Mouse (Mus musculus): Measurements from ENCODE around the gene Clec10a.
A peak's percentile ranks its signal among the peaks of the same experiment; 100 is the strongest.

The Clec10a gene

DNA sequence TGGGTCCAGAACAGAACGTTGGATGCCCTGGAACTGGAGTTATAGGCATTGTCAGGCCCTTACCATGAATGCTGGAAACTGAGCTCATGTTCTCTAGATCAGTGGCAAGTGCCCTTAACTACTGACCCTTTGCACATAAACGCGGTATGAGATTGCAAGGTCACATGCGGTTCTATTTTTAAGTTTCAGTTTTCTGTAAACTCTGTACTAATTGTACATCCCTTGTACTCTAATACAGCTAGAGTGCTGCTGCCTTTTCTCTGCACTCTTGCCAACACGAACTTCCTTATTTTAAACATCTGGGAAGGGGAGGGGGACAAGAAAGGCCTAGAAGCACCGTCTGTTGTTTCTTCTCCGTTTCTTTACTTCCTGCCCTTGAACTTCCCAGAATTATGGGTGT, 29.1 kb downstream of the Clec10a start:
- no peak for DNase-seq

DNA sequence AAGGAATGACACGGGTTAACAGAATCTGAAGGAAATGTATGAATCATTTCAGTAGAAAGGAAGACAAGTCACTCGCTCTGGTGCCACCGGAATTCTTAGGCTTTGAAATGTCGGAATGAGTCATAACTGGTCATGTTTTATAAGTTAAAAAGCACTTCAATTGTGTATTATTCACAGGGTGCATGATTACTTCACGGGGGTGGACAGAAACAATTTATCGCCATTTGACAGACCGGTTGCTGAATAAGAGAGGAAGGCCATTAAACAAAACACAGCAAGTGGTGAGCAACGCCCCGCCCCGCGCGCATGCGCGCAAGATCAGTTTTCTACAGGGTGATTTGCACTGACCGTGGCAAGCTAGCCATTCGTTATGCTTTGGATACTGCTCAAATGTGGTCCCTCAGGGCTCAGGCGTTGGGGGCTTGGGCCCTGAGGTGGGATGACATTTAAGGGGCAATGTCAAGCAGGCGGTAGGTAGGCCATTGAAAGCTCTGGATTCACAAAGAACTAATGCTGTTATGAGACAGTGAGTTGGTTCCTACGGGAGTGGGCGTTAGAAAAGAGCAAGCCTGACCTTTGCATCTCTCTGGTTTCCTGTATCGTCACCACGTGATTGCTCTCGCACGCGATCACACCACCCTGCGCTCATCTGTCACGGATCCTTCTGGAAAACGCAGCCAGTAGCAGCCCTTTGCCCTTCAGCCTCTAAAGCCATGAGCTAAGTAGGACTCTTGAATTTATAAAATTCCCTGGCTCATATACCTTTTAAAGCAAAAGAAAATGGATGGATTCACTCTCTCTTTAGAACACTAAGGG, 33.5 kb downstream of the Clec10a start:
- DNase-seq = no peak

DNA sequence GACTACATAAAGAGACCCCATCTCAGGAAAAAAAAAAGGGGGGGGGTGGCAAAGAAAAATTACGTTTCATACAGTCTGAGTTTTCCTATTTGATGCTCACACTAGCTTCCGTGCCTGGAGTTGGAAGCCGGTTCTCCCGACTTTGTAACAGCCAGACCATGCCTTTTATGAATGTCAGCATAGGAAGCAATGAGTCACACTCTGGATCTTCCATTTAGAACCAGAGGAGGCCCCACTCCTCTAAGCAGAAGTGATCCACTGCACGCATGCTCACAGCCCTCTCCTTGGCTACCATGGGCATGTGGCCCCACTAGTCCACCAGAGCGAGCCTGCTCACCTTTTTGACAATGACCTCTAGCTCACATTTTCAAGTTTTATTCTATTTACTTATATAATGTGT, 35.2 kb downstream of the Clec10a start:
- DNase-seq = no peak

- DNase-seq = no peak
These were observed 36.2 kb downstream of the Clec10a start for GRCm38 (mm10) chr11:70192157-70192556.

DNA sequence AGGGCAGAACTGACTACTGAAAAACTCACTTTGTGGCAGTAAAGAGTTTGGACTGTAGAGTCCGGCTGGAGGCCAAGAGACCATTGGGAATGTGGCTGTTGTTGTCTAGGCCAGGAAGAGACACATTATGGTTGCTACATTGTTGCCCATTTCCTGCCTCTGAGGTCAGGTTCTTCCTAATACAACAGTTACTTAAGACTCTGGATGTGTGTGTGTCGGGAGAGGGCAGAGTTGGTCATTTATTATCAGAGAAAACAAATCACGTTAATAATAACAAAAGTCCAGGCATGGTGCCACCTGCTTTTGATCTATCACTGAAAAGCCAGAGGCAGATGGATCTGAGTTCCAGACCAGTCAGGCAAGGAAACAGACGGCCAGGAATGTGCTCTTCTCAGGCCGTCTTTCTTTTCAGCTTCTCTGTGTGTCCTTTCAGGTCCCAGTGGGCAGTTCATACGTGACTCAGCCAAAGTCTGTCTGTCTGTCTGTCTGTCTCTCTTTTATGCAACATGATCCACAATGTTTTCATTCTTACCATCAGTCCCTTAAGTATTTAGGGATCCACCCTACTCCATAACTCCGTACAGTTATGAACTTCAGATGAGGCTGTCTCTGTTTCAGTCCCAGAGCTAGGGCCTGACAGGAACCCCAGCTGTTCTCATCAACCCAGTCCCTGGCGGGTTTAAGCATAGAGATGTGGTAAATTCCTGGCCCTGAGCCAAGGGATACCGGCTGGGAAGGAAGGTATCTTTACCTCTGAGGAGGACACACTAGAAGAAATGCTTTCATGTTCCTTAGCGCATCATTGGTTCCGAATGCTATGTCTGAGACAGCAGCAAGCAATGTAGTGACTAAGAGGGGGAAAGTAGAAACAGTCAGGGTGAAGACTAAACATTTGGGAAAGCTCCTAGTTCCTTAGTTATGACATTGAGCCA, 37.6 kb downstream of the Clec10a start:
- no peak for DNase-seq

GRCm38 (mm10) chr11:70198332-70198731, 42.3 kb downstream of the Clec10a start:
- DNase-seq = no peak

DNA sequence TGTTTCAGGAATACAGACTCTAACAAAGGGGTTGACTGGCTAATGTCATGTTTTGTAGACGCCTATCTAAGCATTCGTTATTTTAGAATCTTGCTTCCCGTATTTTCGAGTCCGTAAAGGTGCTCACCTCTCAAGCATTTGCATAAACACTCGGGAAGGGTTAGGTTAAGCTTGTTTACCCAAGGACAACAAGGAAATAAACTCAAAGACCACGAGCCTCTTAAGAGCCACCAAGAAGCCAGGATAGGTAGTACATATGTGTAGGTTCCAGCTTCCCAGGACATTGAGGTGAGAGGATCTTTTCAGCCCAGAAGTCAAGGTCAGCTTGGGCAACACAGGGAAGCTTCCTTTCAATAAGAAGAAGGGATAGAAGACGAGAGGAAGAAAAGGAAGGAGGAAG, 43.1 kb downstream of the Clec10a start:
- DNase-seq = no peak

DNA sequence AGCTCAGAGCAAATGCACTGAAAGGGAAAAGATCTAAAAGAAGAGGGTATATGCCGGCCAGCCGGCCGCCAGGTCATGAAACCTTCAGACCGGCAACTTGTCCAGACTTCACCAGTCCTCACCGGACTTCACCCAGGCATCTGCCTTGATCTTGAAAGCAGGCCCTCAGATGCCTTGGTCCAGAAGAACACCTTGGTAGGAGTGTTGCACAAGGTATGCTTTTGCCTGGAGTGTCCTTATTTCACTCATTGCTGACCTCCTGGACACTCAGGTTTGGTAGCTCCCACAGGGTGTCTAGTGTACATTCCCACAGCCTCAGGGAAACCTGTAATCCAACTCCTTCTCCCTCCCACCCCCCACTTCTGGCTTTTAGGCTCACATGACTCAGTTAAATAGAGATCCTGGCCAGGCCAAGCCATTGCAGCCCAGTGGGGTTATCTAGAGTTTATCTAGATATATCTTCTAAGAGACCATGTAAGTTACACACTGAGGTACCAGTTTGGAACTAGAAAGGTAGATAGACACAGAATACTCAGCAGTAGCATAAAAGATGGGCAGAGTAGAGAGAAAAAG, 44.1 kb downstream of the Clec10a start:
- no peak for DNase-seq

DNA sequence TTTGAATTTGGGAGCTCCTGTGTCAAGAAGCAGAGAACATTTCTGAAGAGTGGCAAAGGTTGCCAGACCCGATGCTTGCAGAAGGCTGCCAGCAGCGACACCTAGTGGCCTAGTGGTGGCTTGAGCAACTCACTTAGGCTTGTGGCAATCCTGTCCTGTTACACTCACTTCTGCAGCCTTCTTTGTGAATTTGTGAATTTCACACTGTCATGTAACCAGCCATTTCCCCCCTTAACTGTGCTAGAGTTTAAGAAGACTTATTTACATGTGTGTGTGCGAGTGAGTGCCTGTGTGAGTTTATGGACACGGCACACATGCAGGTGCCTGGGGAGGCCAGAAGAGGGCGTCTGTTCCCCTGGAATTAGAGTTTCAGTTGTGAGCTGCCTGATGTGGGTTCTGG, 45.7 kb downstream of the Clec10a start:
- peak; percentile 60 for DNase-seq

DNA sequence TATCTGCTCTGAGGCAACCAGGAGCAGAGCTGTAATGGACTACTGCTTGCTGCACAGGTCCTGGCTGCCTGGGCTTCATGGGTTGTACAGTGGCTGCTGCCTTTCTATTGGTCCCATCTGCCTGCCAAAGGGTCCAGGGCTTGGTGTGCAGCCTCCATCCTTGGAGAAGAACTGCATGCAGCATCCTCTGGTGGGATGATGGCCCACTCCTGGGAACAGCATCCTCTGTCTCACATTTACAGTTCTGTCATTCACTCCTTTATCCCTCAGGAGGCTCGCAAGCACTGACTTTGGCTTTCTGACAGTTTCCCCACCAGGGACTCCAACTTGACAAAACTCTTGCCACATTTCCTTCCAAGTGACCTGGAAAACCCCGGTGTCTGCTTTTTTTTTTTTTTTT, 50.8 kb downstream of the Clec10a start:
- DNase-seq = no peak

DNA sequence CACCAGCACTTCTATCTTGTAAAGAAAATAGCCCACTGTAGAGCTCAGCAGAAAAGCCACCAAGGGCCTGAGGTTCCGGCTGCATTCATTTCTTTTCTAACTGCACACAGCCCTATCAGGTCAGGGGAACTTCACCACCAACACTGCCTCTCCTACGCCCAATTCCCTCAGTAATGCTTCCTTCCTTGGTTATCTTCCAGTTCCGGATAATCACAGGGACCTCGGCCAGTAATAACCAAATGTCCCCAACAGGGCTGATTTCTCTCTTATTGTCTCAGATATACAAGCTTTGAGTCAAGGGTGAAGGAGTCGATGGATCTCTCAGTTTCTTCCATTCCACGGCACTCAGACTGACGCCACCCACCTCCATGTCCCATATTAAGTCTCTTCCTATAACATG, 51.3 kb downstream of the Clec10a start:
- DNase-seq = no peak

GRCm38 (mm10) chr11:70208778-70209388, 52.9 kb downstream of the Clec10a start:
- DNase-seq = no peak

- DNase-seq = no peak
These were observed 54.7 kb downstream of the Clec10a start for GRCm38 (mm10) chr11:70210681-70211080.

GRCm38 (mm10) chr11:70211972-70212371, 56.0 kb downstream of the Clec10a start:
- DNase-seq = no peak

- no peak for DNase-seq
These were observed 56.4 kb downstream of the Clec10a start, which contains the start of gene Slc16a11 for GRCm38 (mm10) chr11:70212423-70212822. Gene Slc16a11 (plus strand): TSS chr11:70212752.

DNA sequence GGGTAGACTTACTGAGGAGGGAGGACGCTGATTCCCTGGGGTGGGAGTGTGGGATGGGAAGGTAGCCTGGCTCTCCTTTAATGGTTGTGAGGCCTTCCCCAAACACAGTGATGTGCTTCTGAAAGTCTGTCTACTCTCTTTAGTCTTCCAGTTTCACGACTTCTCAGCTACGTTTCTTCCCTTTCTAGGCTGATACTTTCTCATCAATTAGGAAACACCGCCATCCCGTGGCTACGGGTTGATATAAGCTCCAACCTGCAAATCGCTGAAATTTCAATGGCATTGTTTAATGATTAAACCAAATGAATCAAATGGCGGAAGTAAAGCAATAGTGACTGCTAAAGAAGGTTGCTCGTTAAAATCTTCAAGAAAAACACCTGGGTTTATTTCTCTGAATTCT, 56.9 kb downstream of the Clec10a start:
- no peak for DNase-seq

- peak; percentile 62 for DNase-seq
These were observed 57.7 kb downstream of the Clec10a start for GRCm38 (mm10) chr11:70213736-70214135.

DNA sequence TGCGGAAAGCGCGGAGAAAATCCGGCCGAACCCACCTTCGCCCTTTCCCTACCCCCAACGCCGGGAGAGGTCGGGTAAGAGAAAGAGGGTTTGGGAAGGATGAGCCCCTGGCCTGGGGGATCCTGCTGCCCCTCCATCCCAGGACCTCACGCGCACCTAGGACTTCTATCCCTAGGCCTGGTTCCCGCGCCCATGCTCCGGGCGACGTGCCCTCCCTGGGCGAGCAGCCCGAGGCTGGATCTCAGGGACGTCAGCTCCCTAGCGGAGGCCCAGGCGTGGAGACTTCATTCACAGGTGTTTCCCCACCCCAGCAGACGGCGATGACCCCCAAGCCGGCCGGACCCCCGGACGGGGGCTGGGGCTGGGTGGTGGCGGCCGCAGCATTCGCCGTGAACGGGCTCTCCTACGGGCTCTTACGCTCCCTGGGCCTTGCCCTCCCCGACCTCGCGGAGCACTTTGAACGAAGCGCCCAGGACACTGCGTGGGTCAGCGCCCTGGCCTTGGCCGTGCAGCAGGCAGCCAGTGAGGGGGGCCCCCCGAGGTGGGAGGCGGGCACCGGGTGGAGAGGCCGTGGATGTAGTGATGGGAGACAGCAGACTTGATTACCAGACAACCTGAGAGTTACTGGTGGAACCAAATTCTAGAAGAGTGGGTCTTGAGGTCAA, 58.3 kb downstream of the Clec10a start:
- peak; percentile 58 for DNase-seq

- DNase-seq = no peak
These were observed 58.8 kb downstream of the Clec10a start for GRCm38 (mm10) chr11:70214856-70215209.

DNA sequence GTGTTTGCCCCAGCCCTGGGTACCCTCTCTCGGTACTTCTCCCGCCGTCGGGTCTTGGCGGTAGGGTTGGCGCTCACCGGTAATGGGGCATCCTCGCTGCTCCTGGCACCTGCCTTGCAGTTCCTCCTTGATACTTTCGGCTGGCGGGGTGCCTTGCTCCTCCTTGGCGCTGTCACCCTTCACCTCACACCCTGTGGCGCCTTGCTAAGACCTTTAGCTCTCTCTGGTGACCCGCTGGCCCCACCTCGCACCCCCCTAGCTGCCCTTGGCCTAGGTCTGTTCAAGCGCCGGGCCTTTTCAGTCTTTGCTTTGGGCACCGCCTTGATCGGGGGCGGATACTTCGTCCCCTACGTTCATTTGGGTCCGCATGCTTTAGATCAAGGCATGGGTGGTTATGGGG, 59.3 kb downstream of the Clec10a start:
- no peak for DNase-seq

DNA sequence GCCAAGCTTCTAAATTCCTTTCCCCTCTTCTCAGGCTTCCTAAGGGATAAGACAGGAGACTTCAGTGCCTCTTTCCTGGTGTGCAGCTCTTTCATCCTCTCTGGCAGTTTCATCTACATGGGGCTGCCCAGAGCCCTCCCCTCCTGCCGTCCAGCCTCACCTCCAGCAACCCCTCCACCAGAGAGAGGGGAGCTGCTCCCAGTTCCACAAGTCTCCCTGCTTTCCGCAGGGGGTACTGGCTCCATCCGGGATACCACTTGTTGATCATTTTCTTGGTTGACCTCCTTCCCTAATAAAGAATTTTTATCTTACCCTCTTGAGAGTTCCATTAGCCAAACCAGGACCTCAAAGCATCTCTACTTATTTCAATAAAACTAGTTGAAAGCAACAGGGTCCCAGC, 60.1 kb downstream of the Clec10a start:
- DNase-seq = no peak

DNA sequence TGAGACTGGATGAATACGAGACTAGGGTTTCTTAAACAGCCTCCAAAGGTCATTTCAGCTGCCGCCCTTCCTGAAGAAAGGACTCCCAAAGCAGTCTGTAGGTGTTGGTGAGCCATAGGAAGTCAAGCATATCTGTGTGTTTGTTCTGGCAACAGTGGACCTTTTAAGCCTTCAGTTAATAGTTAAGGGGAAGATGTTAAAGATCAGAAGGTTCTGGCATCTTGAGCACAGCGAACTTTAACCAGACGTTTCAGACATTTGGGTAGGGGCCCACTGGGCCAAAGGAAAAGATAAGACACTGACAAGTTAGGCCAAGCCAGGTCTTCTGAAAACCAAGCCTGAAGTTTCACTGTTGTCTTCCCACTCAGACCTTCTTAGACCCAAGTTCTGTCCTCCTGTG, 62.0 kb downstream of the Clec10a start:
- no peak for DNase-seq

Measured in right cerebral cortex, postnatal 25 days (tissue).